Mouse (Mus musculus) fat pad, adult 2 months (tissue): ENCODE measurements at regions not wholly inside any gene's neighbourhood (a gene's known extent, or its start where the extent isn't known, plus 50 kb on each side); places are given as distances from the start of the nearest gene placed in this dataset.

Source experiments
- DNase-seq: peaks from one replicate; pipeline ENCODE4 v3.0.0-alpha.2; 2011; ENCODE audit warnings: low read depth, low spot score; ENCODE audit errors: extremely low read depth

GRCm38 (mm10) chr10:44832455-44832854, 234.5 kb upstream of the Prep start:
- no peak for DNase-seq

GRCm38 (mm10) chr10:44826271-44826670, 240.7 kb upstream of the Prep start:
- peak; percentile 63 for DNase-seq

DNA sequence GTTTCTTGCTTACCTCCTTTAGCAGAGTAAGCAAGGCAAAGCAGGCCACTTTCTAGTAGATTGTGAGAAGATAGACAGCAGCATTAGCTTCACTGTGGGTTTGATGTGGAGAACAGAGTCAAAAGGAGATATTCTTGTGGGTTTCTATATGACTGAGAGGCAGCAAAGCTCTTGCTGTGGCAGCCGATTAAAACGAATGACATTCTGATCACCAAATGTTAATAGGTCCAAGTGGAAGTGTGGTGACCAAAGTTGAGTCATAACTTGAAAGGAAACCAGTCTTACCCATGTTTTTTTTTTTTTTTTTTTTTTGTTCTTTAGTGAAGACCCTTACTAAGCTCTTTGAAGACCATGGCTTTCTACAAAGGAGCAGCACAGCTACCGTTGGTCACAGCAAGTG, 245.3 kb upstream of the Prep start:
- DNase-seq: no peak

- no peak for DNase-seq
Measured at GRCm38 (mm10) chr10:44820379-44820778, 246.6 kb upstream of the Prep start.

- no peak for DNase-seq
Measured at GRCm38 (mm10) chr10:44819361-44819760, 247.6 kb upstream of the Prep start.

GRCm38 (mm10) chr10:44818615-44819014, 248.4 kb upstream of the Prep start:
- DNase-seq: no peak

DNA sequence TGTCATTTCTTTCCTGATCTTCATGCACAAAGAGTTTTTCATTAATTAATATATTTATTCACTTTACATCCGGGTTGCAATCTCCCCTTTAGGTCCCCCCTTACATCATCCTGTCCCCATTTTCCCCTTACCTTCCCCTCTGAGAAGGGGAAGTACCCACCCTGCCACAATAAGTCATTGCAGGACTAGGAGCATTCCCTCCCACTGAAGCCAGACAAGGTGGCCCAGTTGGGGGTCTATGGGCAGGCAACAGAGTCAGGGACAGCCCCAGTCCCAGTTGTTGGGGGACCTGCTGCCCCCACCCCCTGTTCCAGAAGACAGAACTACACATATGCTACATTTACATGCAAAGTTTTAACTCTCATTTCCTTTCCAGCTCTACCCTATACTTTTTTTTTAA, 267.9 kb upstream of the Prdm1 start:
- no peak for DNase-seq

DNA sequence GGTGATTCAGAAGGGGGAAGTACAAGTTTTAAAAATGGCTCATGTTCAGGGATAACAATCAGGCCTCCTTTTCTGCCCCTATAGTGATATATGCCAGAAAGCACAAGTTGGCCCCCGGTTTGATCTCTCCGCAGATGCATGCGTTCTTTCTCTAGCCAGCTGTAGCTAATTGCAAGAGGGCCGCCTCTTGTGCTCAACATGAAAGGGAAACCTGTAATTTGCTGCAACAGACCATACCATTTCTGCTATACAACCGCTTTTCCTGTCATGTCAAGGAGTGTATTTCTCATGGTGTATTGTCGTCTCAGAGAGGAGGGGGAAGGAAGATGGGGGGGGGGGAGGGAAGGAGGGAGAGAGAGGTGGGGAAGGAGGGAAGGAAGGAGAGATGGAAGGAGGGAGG, 257.1 kb upstream of the Prdm1 start:
- DNase-seq: no peak

GRCm38 (mm10) chr10:44780381-44780958, 252.2 kb upstream of the Prdm1 start:
- DNase-seq: no peak

GRCm38 (mm10) chr10:44779568-44780207, 251.4 kb upstream of the Prdm1 start:
- peak; percentile 30 for DNase-seq

DNA sequence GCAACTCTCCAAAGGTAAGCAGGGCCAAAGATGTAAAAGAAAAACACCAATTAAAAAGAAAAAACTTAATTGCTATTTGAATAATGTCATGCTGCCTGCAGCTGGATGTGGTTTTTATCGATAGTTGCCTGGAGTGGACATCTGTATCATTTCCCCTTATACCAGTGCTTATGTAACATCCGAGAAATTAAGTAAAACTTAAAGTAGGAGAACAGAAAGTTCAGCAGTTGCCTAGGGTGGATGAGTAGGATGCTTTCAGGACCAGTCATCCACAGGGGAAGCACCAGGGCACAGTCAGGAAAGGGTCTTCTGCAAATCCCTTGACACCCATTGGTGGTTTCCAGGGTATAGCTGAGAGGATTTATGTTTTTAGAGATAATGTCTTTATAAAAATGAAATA, 248.9 kb upstream of the Prdm1 start:
- DNase-seq: no peak

- DNase-seq: no peak
Measured at GRCm38 (mm10) chr10:44776175-44776574, 247.9 kb upstream of the Prdm1 start.

GRCm38 (mm10) chr10:44765527-44765926, 237.2 kb upstream of the Prdm1 start:
- no peak for DNase-seq

- no peak for DNase-seq
Measured at GRCm38 (mm10) chr10:44763102-44763501, 234.8 kb upstream of the Prdm1 start.

DNA sequence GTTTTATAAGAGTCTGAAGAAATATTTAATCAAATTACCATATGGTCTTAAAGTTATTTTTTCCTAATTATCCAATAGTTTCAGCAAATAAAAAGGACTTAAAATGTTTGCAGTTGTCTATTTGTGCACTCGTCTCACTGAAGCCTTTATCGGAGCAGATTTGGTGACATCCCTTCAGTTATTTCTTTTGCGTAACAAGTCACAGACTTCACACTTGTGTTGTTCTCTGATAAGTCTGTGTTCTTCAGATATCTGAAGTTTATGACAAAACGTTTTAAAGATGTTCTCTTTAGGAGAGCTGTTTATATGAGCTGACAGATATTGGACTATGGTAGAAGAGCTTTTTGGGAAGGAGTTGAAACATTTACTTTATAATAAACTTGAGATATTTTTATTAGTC, 233.8 kb upstream of the Prdm1 start:
- DNase-seq: no peak

DNA sequence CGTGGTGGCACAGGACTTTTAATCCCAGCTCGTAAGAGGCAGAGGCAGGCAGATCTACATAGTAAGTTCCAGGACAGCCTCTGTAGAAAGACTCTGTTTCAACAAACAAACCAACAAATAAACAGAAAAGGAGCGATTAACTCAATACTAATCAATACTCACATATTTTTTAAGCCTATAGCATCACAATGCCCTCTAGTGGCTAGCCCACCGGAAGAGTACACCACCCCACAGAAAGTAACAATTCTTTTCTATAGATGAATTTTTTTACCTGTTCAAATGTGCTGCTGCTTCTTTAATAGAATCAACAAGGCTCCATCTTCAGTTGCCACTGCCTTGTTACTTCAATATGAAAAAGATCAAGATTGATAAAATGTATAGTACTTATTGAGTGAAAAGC, 233.0 kb upstream of the Prdm1 start:
- no peak for DNase-seq

GRCm38 (mm10) chr10:44755355-44755957, 227.2 kb upstream of the Prdm1 start:
- no peak for DNase-seq

GRCm38 (mm10) chr10:44754930-44755329, 226.6 kb upstream of the Prdm1 start:
- DNase-seq: no peak

DNA sequence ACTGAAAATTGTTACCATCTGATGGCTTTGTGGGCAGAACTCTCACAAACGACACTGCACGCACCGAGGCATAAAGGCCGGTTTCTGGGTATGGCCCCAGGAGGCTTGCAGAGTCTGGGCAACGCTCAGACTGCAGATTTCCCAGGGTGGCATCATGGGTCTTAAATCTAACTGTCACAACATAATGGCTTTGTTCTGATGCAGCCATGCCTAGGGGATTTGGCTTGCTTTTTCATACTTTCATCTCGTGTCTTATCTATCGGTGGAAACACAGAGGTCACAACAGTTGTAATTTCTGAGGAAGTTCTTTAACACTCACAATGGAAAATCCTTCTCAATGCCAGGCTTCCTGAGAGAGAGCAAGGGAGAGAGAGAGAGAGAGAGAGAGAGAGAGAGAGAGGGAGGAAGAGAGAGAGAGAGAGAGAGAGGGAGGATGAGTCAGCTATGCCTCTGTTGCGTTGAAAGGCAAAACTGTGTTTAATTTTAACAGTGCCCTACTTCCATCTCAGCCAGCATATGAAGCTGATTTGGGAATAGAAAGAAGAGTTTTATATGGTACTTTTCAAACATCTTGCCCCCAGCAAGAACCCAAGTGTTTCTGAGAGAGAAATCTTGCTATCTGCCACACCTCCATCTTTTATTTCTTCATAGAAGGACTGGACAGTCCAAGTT, 224.6 kb upstream of the Prdm1 start:
- DNase-seq: no peak

GRCm38 (mm10) chr10:44751061-44751460, 222.8 kb upstream of the Prdm1 start:
- DNase-seq: no peak

- DNase-seq: no peak
Measured at GRCm38 (mm10) chr10:44749206-44749605, 220.9 kb upstream of the Prdm1 start.

DNA sequence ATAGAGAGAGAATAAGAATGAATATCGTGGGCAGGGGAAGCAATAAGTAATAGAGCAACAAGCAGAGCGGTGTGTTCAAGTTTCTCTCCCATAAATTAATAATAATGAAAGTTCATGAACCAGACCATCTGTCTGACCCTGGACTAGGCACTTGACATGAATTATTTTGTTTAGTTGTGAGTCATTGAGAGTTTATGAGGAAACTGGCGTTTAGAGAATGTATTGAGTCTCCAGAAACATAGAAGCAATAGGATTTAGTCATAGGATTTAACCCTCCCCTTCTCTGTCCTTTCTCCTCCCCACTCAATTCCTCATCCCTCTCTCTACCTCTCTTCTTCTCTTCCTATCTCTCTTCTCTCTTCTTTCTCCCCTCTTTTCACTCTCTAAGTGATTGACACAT, 219.1 kb upstream of the Prdm1 start:
- no peak for DNase-seq
